Mouse (Mus musculus): Measurements from ENCODE around the gene Speer4f2. TPM values are rescaled to one million over a fixed set of nuclear protein-coding genes. Genes with fewer than 3 reads are reported as not detected.

The Speer4f2 gene
- polyA plus RNA-seq, 1 experiment: not detected

DNA sequence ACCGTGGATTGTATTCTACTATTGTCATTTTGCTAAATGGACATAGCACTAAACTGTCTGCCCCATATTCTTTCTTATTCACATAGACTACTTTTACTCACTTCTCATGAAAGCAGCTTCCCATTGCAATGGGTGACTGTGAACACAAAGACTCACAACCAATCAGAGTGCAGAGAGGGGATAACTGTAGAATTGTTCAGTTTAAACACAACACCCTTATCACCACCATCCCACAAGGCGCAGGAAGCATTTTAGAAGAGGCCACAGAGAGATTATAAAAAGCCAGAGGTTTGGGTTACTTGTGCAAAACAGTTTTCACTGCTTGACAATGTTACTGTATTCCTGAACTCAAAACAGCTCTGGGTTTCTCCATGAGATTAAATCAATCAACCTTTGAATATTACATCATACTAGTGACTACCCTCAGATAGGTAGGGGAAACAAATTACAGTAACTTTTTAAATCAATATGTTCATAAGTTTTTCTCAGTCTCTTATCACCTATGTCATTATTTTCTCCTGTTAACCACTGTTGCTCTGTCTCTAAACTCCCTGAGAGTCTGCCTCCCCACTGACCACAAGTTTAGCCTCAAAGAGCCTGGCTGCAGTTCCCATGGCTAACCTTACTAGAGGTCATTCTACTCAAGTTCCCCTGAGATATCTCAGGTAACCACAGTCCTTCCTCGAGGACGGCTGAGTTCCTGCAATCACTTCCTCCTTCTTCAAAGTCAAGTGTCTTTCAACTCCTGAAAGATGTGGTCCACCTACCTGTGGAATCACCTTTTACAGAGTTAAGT, 29.5 kb downstream of the Speer4f2 start:
- TF ChIP-seq CTCF (IDR thresholded peaks at IDR 0.05; ENCODE audit: insufficient read depth, low read depth, low read length) (no peak), POLR2A (IDR thresholded peaks at IDR 0.05; ENCODE audit: insufficient read depth, low read depth, low read length) (no peak)
- H3K4me1 ChIP-seq (ENCODE audit: control insufficient read depth, insufficient read depth, low read length): no peaks in the 10 kb centered on the region
- H3K27ac ChIP-seq (ENCODE audit: insufficient read depth, low read depth, low read length): no peak overlapping the region
- H3K4me3 ChIP-seq (ENCODE audit: insufficient read depth, low read depth, low read length): no peak overlapping the region
- 83% methylated on average over 4 of the region's 4 CpGs for WGBS

DNA sequence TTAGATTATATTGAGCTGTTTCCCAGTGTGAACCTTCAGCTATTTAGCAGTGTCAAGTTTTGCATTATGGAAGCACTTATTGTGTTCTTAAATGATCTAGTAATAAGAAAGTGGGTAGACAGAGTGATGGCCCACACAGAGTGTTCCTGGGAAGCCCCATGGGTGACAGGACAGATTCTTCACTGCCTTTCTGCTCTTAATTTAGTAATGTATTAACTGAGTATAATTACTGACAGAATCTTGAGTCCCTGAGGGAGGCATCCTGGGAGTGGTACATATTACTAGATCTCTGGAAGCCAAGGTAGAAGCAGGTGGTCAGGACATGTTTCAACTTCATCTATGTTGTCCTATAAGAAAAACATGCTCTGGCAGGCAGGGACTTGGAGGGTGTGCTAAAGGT, 30.6 kb downstream of the Speer4f2 start:
- Histone ChIP-seq H3K27ac (ENCODE audit: insufficient read depth, low read depth, low read length) (no peak overlapping the region), H3K4me3 (ENCODE audit: insufficient read depth, low read depth, low read length) (no peak overlapping the region), H3K4me1 (ENCODE audit: control insufficient read depth, insufficient read depth, low read length) (no peaks in the 10 kb centered on the region)
- no peak for TF ChIP-seq POLR2A (IDR thresholded peaks at IDR 0.05; ENCODE audit: insufficient read depth, low read depth, low read length)
- no peak for TF ChIP-seq CTCF (IDR thresholded peaks at IDR 0.05; ENCODE audit: insufficient read depth, low read depth, low read length)

GRCm38 (mm10) chr5:17408924-17409660, 36.1 kb downstream of the Speer4f2 start:
- Histone ChIP-seq H3K4me1 (ENCODE audit: control insufficient read depth, insufficient read depth, low read length) (no peaks in the 10 kb centered on the region), H3K27ac (ENCODE audit: insufficient read depth, low read depth, low read length) (no peak overlapping the region), H3K4me3 (ENCODE audit: insufficient read depth, low read depth, low read length) (no peak overlapping the region)
- 94% methylated on average over 4 of the region's 4 CpGs for WGBS
- TF ChIP-seq CTCF (IDR thresholded peaks at IDR 0.05; ENCODE audit: insufficient read depth, low read depth, low read length) (no peak), POLR2A (IDR thresholded peaks at IDR 0.05; ENCODE audit: insufficient read depth, low read depth, low read length) (no peak)

- 85% methylated on average over 2 of the region's 2 CpGs for WGBS
- Histone ChIP-seq H3K4me1 (ENCODE audit: control insufficient read depth, insufficient read depth, low read length) (no peaks in the 10 kb centered on the region), H3K4me3 (ENCODE audit: insufficient read depth, low read depth, low read length) (no peak overlapping the region), H3K27ac (ENCODE audit: insufficient read depth, low read depth, low read length) (no peak overlapping the region)
- TF ChIP-seq POLR2A (IDR thresholded peaks at IDR 0.05; ENCODE audit: insufficient read depth, low read depth, low read length) (no peak), CTCF (IDR thresholded peaks at IDR 0.05; ENCODE audit: insufficient read depth, low read depth, low read length) (no peak)
These were observed 44.2 kb downstream of the Speer4f2 start for GRCm38 (mm10) chr5:17417201-17417600.

GRCm38 (mm10) chr5:17419215-17419820, 46.3 kb downstream of the Speer4f2 start:
- TF ChIP-seq CTCF (IDR thresholded peaks at IDR 0.05; ENCODE audit: insufficient read depth, low read depth, low read length) (no peak), POLR2A (IDR thresholded peaks at IDR 0.05; ENCODE audit: insufficient read depth, low read depth, low read length) (no peak)
- no peak overlapping the region for H3K4me3 ChIP-seq (ENCODE audit: insufficient read depth, low read depth, low read length)
- no peaks in the 10 kb centered on the region for H3K4me1 ChIP-seq (ENCODE audit: control insufficient read depth, insufficient read depth, low read length)
- WGBS: 85% methylated on average over 1 of the region's 1 CpGs
- no peak overlapping the region for H3K27ac ChIP-seq (ENCODE audit: insufficient read depth, low read depth, low read length)

- Histone ChIP-seq H3K27ac (ENCODE audit: insufficient read depth, low read depth, low read length) (no peak overlapping the region), H3K4me1 (ENCODE audit: control insufficient read depth, insufficient read depth, low read length) (no peaks in the 10 kb centered on the region), H3K4me3 (ENCODE audit: insufficient read depth, low read depth, low read length) (no peak overlapping the region)
- TF ChIP-seq POLR2A (IDR thresholded peaks at IDR 0.05; ENCODE audit: insufficient read depth, low read depth, low read length) (no peak), CTCF (IDR thresholded peaks at IDR 0.05; ENCODE audit: insufficient read depth, low read depth, low read length) (no peak)
These were observed 46.9 kb downstream of the Speer4f2 start for GRCm38 (mm10) chr5:17419921-17420320.

DNA sequence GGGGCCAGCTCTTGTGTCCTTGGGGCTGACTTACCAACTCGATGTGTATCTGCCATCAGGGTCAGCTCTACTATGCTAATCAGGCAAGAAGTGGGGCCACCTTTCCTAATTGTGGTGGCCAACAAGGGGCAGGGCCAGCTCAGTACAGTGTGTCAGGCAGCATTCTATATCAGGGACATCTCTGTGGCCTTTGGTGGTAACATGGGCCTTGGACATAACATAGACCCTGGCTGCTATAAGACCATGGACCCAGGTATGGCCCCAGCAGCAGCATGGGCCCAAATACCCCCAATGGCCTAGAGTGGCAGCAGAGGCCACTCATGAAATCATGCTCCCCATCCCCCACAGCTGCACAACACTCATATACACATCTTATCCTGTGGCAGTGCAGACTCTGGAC, 49.2 kb downstream of the Speer4f2 start:
- no peak overlapping the region for H3K4me3 ChIP-seq (ENCODE audit: insufficient read depth, low read depth, low read length)
- 78% methylated on average over 1 of the region's 1 CpGs for WGBS

DNA sequence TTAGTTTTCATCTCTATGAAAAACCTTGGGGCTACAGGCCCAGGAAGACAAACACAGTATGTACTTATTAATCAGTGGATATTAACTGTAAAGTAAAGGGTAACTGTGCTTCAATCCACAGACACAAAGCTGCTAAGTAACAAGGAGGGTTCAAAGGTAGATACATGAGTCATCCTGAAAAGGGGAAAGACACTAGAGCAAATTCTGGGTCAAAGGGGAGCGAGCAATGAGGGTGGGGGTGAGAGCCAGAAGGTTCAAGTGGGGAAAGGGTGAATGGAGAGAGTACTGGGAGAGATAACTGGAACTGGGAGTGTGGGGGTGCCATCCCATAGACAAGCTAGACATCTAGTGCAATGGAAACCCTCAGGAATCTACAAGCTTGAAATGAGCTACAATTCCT, 54.0 kb downstream of the Speer4f2 start:
- 100% methylated on average over 1 of the region's 1 CpGs for WGBS
- Histone ChIP-seq H3K4me1 (ENCODE audit: control insufficient read depth, insufficient read depth, low read length) (no peaks in the 10 kb centered on the region), H3K4me3 (ENCODE audit: insufficient read depth, low read depth, low read length) (no peak overlapping the region), H3K27ac (ENCODE audit: insufficient read depth, low read depth, low read length) (no peak overlapping the region)
- TF ChIP-seq POLR2A (IDR thresholded peaks at IDR 0.05; ENCODE audit: insufficient read depth, low read depth, low read length): no peak
- TF ChIP-seq CTCF (IDR thresholded peaks at IDR 0.05; ENCODE audit: insufficient read depth, low read depth, low read length): no peak

More for the DNA sequence above, 49.2 kb downstream of the Speer4f2 start:
- TF ChIP-seq CTCF (IDR thresholded peaks at IDR 0.05; ENCODE audit: insufficient read depth, low read depth, low read length) (no peak), POLR2A (IDR thresholded peaks at IDR 0.05; ENCODE audit: insufficient read depth, low read depth, low read length) (no peak)
- Histone ChIP-seq H3K4me1 (ENCODE audit: control insufficient read depth, insufficient read depth, low read length) (no peaks in the 10 kb centered on the region), H3K27ac (ENCODE audit: insufficient read depth, low read depth, low read length) (no peak overlapping the region)

Other genes starting within 250 kb of the Speer4f2 start
- gene Speer4f1, start 102.9 kb downstream of the Speer4f2 start, polyA plus RNA-seq (2012; ENCODE audit: insufficient read depth, insufficient read length, low replicate concordance, missing spikeins): not detected in 2 replicates
- not detected in 2 replicates for gene Sema3c, start 201.1 kb downstream of the Speer4f2 start, polyA plus RNA-seq (2012; ENCODE audit: insufficient read depth, insufficient read length, low replicate concordance, missing spikeins)